In the genomic region with DNA sequence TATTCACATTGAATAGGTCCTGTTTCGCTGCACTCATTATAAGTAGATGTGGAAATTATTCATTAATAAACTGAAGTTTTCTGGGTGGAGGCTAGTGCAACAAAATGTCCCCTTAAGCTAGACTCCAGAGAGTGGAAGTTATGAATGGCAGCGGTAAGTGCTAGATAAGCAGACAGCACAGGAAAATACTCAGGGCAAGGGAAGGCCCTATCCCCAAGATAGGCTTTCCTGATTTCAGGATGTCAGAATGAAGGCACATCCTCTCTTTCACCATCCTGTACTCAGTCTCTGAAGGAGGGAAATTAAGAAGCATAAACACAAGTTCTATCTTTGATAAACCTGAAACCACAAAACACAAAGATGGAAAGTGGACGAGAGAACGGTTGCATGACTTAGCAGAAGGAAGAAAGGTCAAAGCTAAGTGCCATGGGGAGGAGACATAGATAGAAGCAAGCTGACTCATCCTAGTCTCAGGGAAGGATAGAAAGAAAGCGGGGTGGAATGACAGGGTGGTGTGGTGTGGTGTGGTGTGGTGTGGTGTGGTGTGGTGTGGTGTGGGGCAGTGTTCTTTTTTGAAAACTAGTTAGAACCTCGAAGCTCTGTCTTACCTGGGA, we compare ENCODE assay signal across 16 mouse cellular contexts. TPM values are rescaled to one million over a fixed set of nuclear protein-coding genes. Genes with fewer than 3 reads are reported as not detected.
DNase-seq lines count a peak whose midpoint lies in the region; ATAC-seq and TF ChIP-seq lines count a peak whose summit lies in the region.
"Had no signal": no experiment of that assay in that cellular context is flagged by ENCODE, and none has a peak within 500 bp of the region (broad histone marks: within the 10 kb centered on the region; RNA-seq: fewer than 3 reads in every experiment).

No protein-coding gene starts in this region.

- H3K27me3 ChIP-seq in liver, embryonic 14.5 days (ENCODE audit: control insufficient read depth, insufficient read depth, low read length), result no peaks in the 10 kb centered on the region
- H3K27me3 ChIP-seq in neural tube, embryonic 15.5 days (replicated peaks), result no peaks in the 10 kb centered on the region
- H3K27me3 ChIP-seq: embryonic facial prominence, embryonic 15.5 days; limb, embryonic 12.5 days had no signal

- no peak overlapping the region for H3K4me3 ChIP-seq in liver, embryonic 14.5 days (ENCODE audit: insufficient read depth in 1 of 2, low read depth in 2 of 2, low read length in 2 of 2)
- no peak overlapping the region for H3K4me3 ChIP-seq in neural tube, embryonic 15.5 days (replicated peaks)
- H3K4me3 ChIP-seq: embryonic facial prominence, embryonic 15.5 days; limb, embryonic 12.5 days had no signal

- no peaks in the 10 kb centered on the region for H3K36me3 ChIP-seq in liver, embryonic 14.5 days (replicated peaks; ENCODE audit: control insufficient read depth, insufficient read depth, low read depth)
- no peaks in the 10 kb centered on the region for H3K36me3 ChIP-seq in neural tube, embryonic 15.5 days

- WGBS in liver, embryonic 14.5 days (ENCODE audit: insufficient replicate concordance), result 23% methylated on average over 6 of the region's 6 CpGs
- WGBS in neural tube, embryonic 15.5 days, result 95% methylated on average over 6 of the region's 6 CpGs

- H3K27ac ChIP-seq in liver, embryonic 14.5 days, result peak overlapping the region; percentile 84
- no peak overlapping the region for H3K27ac ChIP-seq in neural tube, embryonic 15.5 days (replicated peaks)
- H3K27ac ChIP-seq: embryonic facial prominence, embryonic 15.5 days; hindbrain, embryonic 14.5 days; kidney, postnatal 0 days; limb, embryonic 12.5 days had no signal

- H3K9ac ChIP-seq in liver, embryonic 14.5 days (replicated peaks), result peak overlapping the region; percentile 27; the same call in 1 of the 2 replicates
- H3K9ac ChIP-seq in neural tube, embryonic 15.5 days (replicated peaks), result no peak overlapping the region
- H3K9ac ChIP-seq: embryonic facial prominence, embryonic 15.5 days; hindbrain, embryonic 14.5 days; limb, embryonic 12.5 days had no signal

- no peak for TF ChIP-seq CTCF in liver, embryonic 14.5 days (IDR thresholded peaks at IDR 0.05; ENCODE audit: low read depth)

- no peaks in the 10 kb centered on the region for H3K9me3 ChIP-seq in liver, embryonic 14.5 days (ENCODE audit: control insufficient read depth, low read length)
- no peaks in the 10 kb centered on the region for H3K9me3 ChIP-seq in neural tube, embryonic 15.5 days (replicated peaks)
- H3K9me3 ChIP-seq: embryonic facial prominence, embryonic 15.5 days; limb, embryonic 12.5 days had no signal

- TF ChIP-seq EP300 in liver, embryonic 14.5 days (IDR thresholded peaks at IDR 0.05; ENCODE audit: low read depth), result peak; percentile 70

- peak; percentile 100 for ATAC-seq in liver, embryonic 14.5 days (ENCODE audit: insufficient read depth)
- no peak for ATAC-seq in neural tube, embryonic 15.5 days (ENCODE audit: low FRiP score)

- peak overlapping the region; percentile 55 for H3K4me2 ChIP-seq in liver, embryonic 14.5 days (ENCODE audit: low read depth)
- no peak overlapping the region for H3K4me2 ChIP-seq in neural tube, embryonic 15.5 days
- H3K4me2 ChIP-seq: embryonic facial prominence, embryonic 15.5 days; hindbrain, embryonic 14.5 days; limb, embryonic 12.5 days had no signal

- H3K4me1 ChIP-seq in liver, embryonic 14.5 days (replicated peaks; ENCODE audit: control insufficient read depth in 2 of 2, insufficient read depth in 2 of 2, low read length in 1 of 2), result peaks cover 18 to 21% of the 10 kb centered on the region in 2 experiments
- H3K4me1 ChIP-seq in neural tube, embryonic 15.5 days, result no peaks in the 10 kb centered on the region
- H3K4me1 ChIP-seq: embryonic facial prominence, embryonic 15.5 days; limb, embryonic 12.5 days had no signal

- DNase-seq in adrenal gland, postnatal 10 days, result peak; percentile 18
- DNase-seq in adrenal gland, adult 18-20 months (ENCODE audit: low spot score in 2 of 2), result no peak
- peak; percentile 80 for DNase-seq in 3T3-L1 (ENCODE audit: low read depth, low spot score)
- peak; percentile 68 for DNase-seq in c-Kit-positive CD71-positive TER-119-positive erythroid progenitor cells, embryonic 14.5 days (ENCODE audit: low spot score)
- DNase-seq in liver, embryonic 14.5 days (ENCODE audit: low read depth in 3 of 3, low spot score in 3 of 3), result peak; percentile 69 to 75 (median 73)
- DNase-seq in kidney, adult 11 months, result no peak
- no peak for DNase-seq in layer of hippocampus, adult 18-20 months (ENCODE audit: low spot score in 2 of 2)
- DNase-seq: cerebellum, postnatal 25 days; heart, adult 18-20 months; layer of hippocampus, postnatal 36 days; right cerebral cortex, postnatal 25 days had no signal

RNA-seq across cellular contexts. Expression of a gene that starts 42.0 kb away (rescaled TPM):
- 100 to 1,000 TPM; 109 to 121 TPM for total RNA-seq in adrenal gland, postnatal 10 days (2021)
- total RNA-seq in adrenal gland, adult 18-20 months (2021), result 100 to 1,000 TPM; 136 to 172 TPM
- 13.9 and 50.4 TPM in 2 replicates for polyA plus RNA-seq in liver, embryonic 14.5 days (2012; rRNA removed)
- polyA plus RNA-seq in liver, embryonic 14.5 days (2014; fragmentation: Nextera tagmentation; extraction: Ambion mirVana), result 49.4 and 52.2 TPM in 2 replicates
- 58.0 and 66.4 TPM in 2 replicates for polyA plus RNA-seq in neural tube, embryonic 15.5 days (2015; fragmentation: Nextera tagmentation; extraction: Ambion mirVana)
- 100 to 1,000 TPM; 112 to 119 TPM for total RNA-seq in layer of hippocampus, adult 18-20 months (2021)

RNA-seq across cellular contexts. Expression of a gene that starts 42.0 kb away (rescaled TPM):
- total RNA-seq in adrenal gland, postnatal 10 days (2021), result 10 to 100 TPM; 40.6 to 41.1 TPM
- 10 to 100 TPM; 52.2 to 68.0 TPM for total RNA-seq in adrenal gland, adult 18-20 months (2021)
- 6.2 and 6.3 TPM in 2 replicates for polyA plus RNA-seq in liver, embryonic 14.5 days (2012; rRNA removed)
- polyA plus RNA-seq in liver, embryonic 14.5 days (2014; fragmentation: Nextera tagmentation; extraction: Ambion mirVana), result 9.7 and 10.1 TPM in 2 replicates
- 34.1 and 37.9 TPM in 2 replicates for polyA plus RNA-seq in neural tube, embryonic 15.5 days (2015; fragmentation: Nextera tagmentation; extraction: Ambion mirVana)
- 10 to 100 TPM; 30.0 to 30.2 TPM for total RNA-seq in layer of hippocampus, adult 18-20 months (2021)

Comparison
In these comparisons a context has a peak if more than half of its experiments do, and no peak if none do; other contexts are left out.
1. DNase-seq: peak in adrenal gland, postnatal 10 days (single experiment), 3T3-L1 (single experiment), c-Kit-positive CD71-positive TER-119-positive erythroid progenitor cells, embryonic 14.5 days (single experiment) and liver, embryonic 14.5 days (3 of 3); none in adrenal gland, adult 18-20 months (0 of 2), kidney, adult 11 months (single experiment) and layer of hippocampus, adult 18-20 months (0 of 2).